Mouse (Mus musculus) neural tube, embryonic 14.5 days (tissue): ENCODE data around the gene Npvf. TPM values are rescaled to one million over a fixed set of nuclear protein-coding genes. Genes with fewer than 3 reads are reported as not detected.
"Not testable (repeated sequence)": the region's sequence is repeated elsewhere in the genome, so short reads cannot be mapped to it uniquely, and the experiment has no call there.

Experiments used
- ATAC-seq: fragments of 200-750 bp; cut with Nextera tagmentation; 2 replicates; pipeline ENCODE4 v1.8.0; 2017; ENCODE audit warnings: low read depth, mild to moderate bottlenecking, moderate TSS enrichment, moderate library complexity
- H3K27ac ChIP-seq: fragments of 300-500 bp; sonication (generic); 2 replicates; pipeline ENCODE4 v1.5.1; 2014; ENCODE audit warnings: low read depth, mild to moderate bottlenecking, control low read depth, low read length, moderate library complexity, mixed read lengths
- H3K27me3 ChIP-seq: fragments of 300-500 bp; sonication (generic); 2 replicates; pipeline ENCODE4 v1.6.1; 2014; ENCODE audit warnings: low read length; ENCODE audit not compliant: control insufficient read depth, insufficient read depth
- H3K36me3 ChIP-seq: fragments of 300-500 bp; sonication (generic); 2 replicates; pipeline ENCODE4 v1.6.1; 2014; ENCODE audit warnings: low read length, mixed read lengths; ENCODE audit not compliant: control insufficient read depth, insufficient read depth
- H3K4me1 ChIP-seq: fragments of 300-500 bp; sonication (generic); 2 replicates; pipeline ENCODE4 v1.6.1; 2014; ENCODE audit warnings: low read length; ENCODE audit not compliant: control insufficient read depth, insufficient read depth
- H3K4me2 ChIP-seq: fragments of 300-500 bp; sonication (generic); 2 replicates; pipeline ENCODE4 v1.6.1; 2014; ENCODE audit warnings: mild to moderate bottlenecking, low read depth, low read length, control low read depth
- H3K4me3 ChIP-seq: fragments of 300-500 bp; sonication (generic); 2 replicates; pipeline ENCODE4 v1.5.1; 2014; ENCODE audit warnings: low read depth, low read length, control low read depth, mixed read lengths
- H3K9ac ChIP-seq: fragments of 300-500 bp; sonication (generic); replicated peaks from 2 replicates; pipeline ENCODE4 v1.6.1; 2014; ENCODE audit warnings: low read depth, mild to moderate bottlenecking, control low read depth, low read length, mixed read lengths
- H3K9me3 ChIP-seq: fragments of 300-500 bp; sonication (generic); 2 replicates; pipeline ENCODE4 v1.6.1; 2016; ENCODE audit warnings: low read length; ENCODE audit not compliant: control insufficient read depth
- WGBS: fragments of 180-500 bp; shearing (Covaris S2); extraction: QIAGEN DNeasy Blood & Tissue Kit; methylation state at CpG from one replicate; pipeline ENCODE4 v1.1.7; 2014; 5-methylcytosine and 5-hydroxymethylcytosine counted together
- polyA plus RNA-seq: library from polyadenylated mRNA; unstranded; fragments of >200 nt; fragmentation: Nextera tagmentation; extraction: Ambion mirVana; gene quantifications from 2 replicates; pipeline ENCODE4 v1.2.1, GENCODE M21; 2014

Npvf gene
- polyA plus RNA-seq, 1 experiment from 2014 or later: 0.44 TPM

- no peaks in the 10 kb centered on the region for H3K4me1 ChIP-seq
Observed at GRCm38 (mm10) chr6:50647656-50648055, 6.6 kb downstream of the Npvf start.

GRCm38 (mm10) chr6:50646659-50647058 is 7.6 kb downstream of the Npvf start:
- no peak overlapping the region for H3K4me3 ChIP-seq
- ATAC-seq: no peak
- H3K27me3 ChIP-seq: no peaks in the 10 kb centered on the region
- H3K4me1 ChIP-seq: no peaks in the 10 kb centered on the region
- no peak overlapping the region for H3K4me2 ChIP-seq
- H3K9me3 ChIP-seq: no peaks in the 10 kb centered on the region
- WGBS: 40% methylated on average over 3 of the region's 3 CpGs
- H3K36me3 ChIP-seq: no peaks in the 10 kb centered on the region
- H3K27ac ChIP-seq: no peak overlapping the region
- no peak overlapping the region for H3K9ac ChIP-seq

More at GRCm38 (mm10) chr6:50647656-50648055, 6.6 kb downstream of the Npvf start:
- WGBS: 85% methylated on average over 6 of the region's 6 CpGs
- H3K36me3 ChIP-seq: no peaks in the 10 kb centered on the region
- no peak overlapping the region for H3K27ac ChIP-seq
- H3K9ac ChIP-seq: no peak overlapping the region
- H3K4me3 ChIP-seq: no peak overlapping the region
- no peaks in the 10 kb centered on the region for H3K9me3 ChIP-seq
- H3K4me2 ChIP-seq: no peak overlapping the region
- ATAC-seq: no peak
- no peaks in the 10 kb centered on the region for H3K27me3 ChIP-seq

GRCm38 (mm10) chr6:50644701-50645100 is 9.5 kb downstream of the Npvf start:
- 65% methylated on average over 3 of the region's 3 CpGs for WGBS
- Histone ChIP-seq H3K4me1 (no peaks in the 10 kb centered on the region), H3K9ac (no peak overlapping the region), H3K9me3 (no peaks in the 10 kb centered on the region), H3K27me3 (no peaks in the 10 kb centered on the region), H3K4me3 (no peak overlapping the region), H3K36me3 (no peaks in the 10 kb centered on the region), H3K4me2 (no peak overlapping the region), H3K27ac (no peak overlapping the region)
- ATAC-seq: no peak

- 80% methylated on average over 5 of the region's 5 CpGs for WGBS
- ATAC-seq: no peak
- Histone ChIP-seq H3K4me2 (no peak overlapping the region), H3K4me1 (no peaks in the 10 kb centered on the region), H3K9ac (no peak overlapping the region), H3K27ac (no peak overlapping the region), H3K9me3 (no peaks in the 10 kb centered on the region), H3K27me3 (no peaks in the 10 kb centered on the region), H3K36me3 (no peaks in the 10 kb centered on the region), H3K4me3 (no peak overlapping the region)
Observed at GRCm38 (mm10) chr6:50641898-50642297, 12.3 kb downstream of the Npvf start.

GRCm38 (mm10) chr6:50640377-50640776 is 13.9 kb downstream of the Npvf start:
- H3K4me2 ChIP-seq: no peak overlapping the region
- H3K4me1 ChIP-seq: no peaks in the 10 kb centered on the region
- 77% methylated on average over 4 of the region's 4 CpGs for WGBS
- ATAC-seq: no peak
- no peak overlapping the region for H3K4me3 ChIP-seq
- H3K36me3 ChIP-seq: no peaks in the 10 kb centered on the region
- no peak overlapping the region for H3K27ac ChIP-seq
- H3K9ac ChIP-seq: no peak overlapping the region
- H3K27me3 ChIP-seq: no peaks in the 10 kb centered on the region
- no peaks in the 10 kb centered on the region for H3K9me3 ChIP-seq

- no peak for ATAC-seq
Observed at GRCm38 (mm10) chr6:50639656-50640055, 14.6 kb downstream of the Npvf start.

GRCm38 (mm10) chr6:50626170-50626569 is 28.1 kb downstream of the Npvf start:
- not testable (repeated sequence) for H3K9ac ChIP-seq, H3K36me3 ChIP-seq, H3K4me2 ChIP-seq, ATAC-seq, H3K27me3 ChIP-seq, H3K27ac ChIP-seq, H3K4me3 ChIP-seq, H3K9me3 ChIP-seq, H3K4me1 ChIP-seq
- WGBS: 75% methylated on average over 2 of the region's 2 CpGs

More at GRCm38 (mm10) chr6:50639656-50640055, 14.6 kb downstream of the Npvf start:
- no peaks in the 10 kb centered on the region for H3K4me1 ChIP-seq
- no peak overlapping the region for H3K4me2 ChIP-seq
- WGBS: 25% methylated on average over 2 of the region's 2 CpGs
- H3K27ac ChIP-seq: no peak overlapping the region
- no peaks in the 10 kb centered on the region for H3K36me3 ChIP-seq
- H3K4me3 ChIP-seq: no peak overlapping the region
- no peaks in the 10 kb centered on the region for H3K27me3 ChIP-seq
- H3K9me3 ChIP-seq: no peaks in the 10 kb centered on the region
- no peak overlapping the region for H3K9ac ChIP-seq

- 87% methylated on average over 1 of the region's 1 CpGs for WGBS
Observed at GRCm38 (mm10) chr6:50618273-50618672, 36.0 kb downstream of the Npvf start.

GRCm38 (mm10) chr6:50601620-50602019 is 52.6 kb downstream of the Npvf start:
- H3K27ac ChIP-seq: no peak overlapping the region
- 32% methylated on average over 4 of the region's 4 CpGs for WGBS
- no peaks in the 10 kb centered on the region for H3K36me3 ChIP-seq
- no peaks in the 10 kb centered on the region for H3K27me3 ChIP-seq
- H3K4me3 ChIP-seq: no peak overlapping the region
- ATAC-seq: no peak
- no peaks in the 10 kb centered on the region for H3K4me1 ChIP-seq
- no peak overlapping the region for H3K9ac ChIP-seq
- no peaks in the 10 kb centered on the region for H3K9me3 ChIP-seq
- H3K4me2 ChIP-seq: no peak overlapping the region

More at GRCm38 (mm10) chr6:50618273-50618672, 36.0 kb downstream of the Npvf start:
- not testable (repeated sequence) for H3K36me3 ChIP-seq, H3K4me3 ChIP-seq, H3K9ac ChIP-seq, ATAC-seq, H3K4me2 ChIP-seq, H3K4me1 ChIP-seq, H3K27ac ChIP-seq, H3K9me3 ChIP-seq, H3K27me3 ChIP-seq
